Mouse (Mus musculus) heart, postnatal 0 days (tissue): ENCODE data around the gene 9530077C05Rik. TPM values are rescaled to one million over a fixed set of nuclear protein-coding genes. Genes with fewer than 3 reads are reported as not detected.

Source experiments
- ATAC-seq: fragments of 200-750 bp; cut with Nextera tagmentation; 2 replicates; pipeline ENCODE4 v1.8.0; 2017; ENCODE audit warnings: low read depth, moderate number of reproducible peaks, moderate library complexity; ENCODE audit not compliant: insufficient read depth
- DNase-seq: peaks from one replicate; pipeline ENCODE4 v3.0.0-alpha.2; 2016; ENCODE audit warnings: low spot score
- H3K27ac ChIP-seq: fragments of 300-500 bp; sonication (generic); 2 replicates; pipeline ENCODE4 v1.5.1; 2014; ENCODE audit warnings: low read depth, mild to moderate bottlenecking
- H3K27me3 ChIP-seq: fragments of 300-500 bp; sonication (generic); 2 replicates; pipeline ENCODE4 v1.6.1; 2014; ENCODE audit warnings: low read length, mixed read lengths; ENCODE audit not compliant: control insufficient read depth, insufficient read depth
- H3K36me3 ChIP-seq: fragments of 300-500 bp; sonication (generic); replicated peaks from 2 replicates; pipeline ENCODE4 v1.6.1; 2014; ENCODE audit warnings: low read length, mixed read lengths; ENCODE audit not compliant: control insufficient read depth, insufficient read depth
- H3K4me1 ChIP-seq: fragments of 300-500 bp; sonication (generic); 2 replicates; pipeline ENCODE4 v1.6.1; 2014; ENCODE audit warnings: antibody characterized with exemption; ENCODE audit not compliant: control insufficient read depth, insufficient read depth
- H3K4me2 ChIP-seq: fragments of 300-500 bp; sonication (generic); 2 replicates; pipeline ENCODE4 v1.6.1; 2014; ENCODE audit warnings: low read depth, mild to moderate bottlenecking, low read length, moderate library complexity
- H3K4me3 ChIP-seq: fragments of 300-500 bp; sonication (generic); 2 replicates; pipeline ENCODE4 v1.5.1; 2014; ENCODE audit warnings: low read depth, low read length
- H3K9ac ChIP-seq: fragments of 300-500 bp; sonication (generic); replicated peaks from 2 replicates; pipeline ENCODE4 v1.6.1; 2014; ENCODE audit warnings: low read depth, low read length, mixed read lengths
- H3K9me3 ChIP-seq: fragments of 300-500 bp; sonication (generic); replicated peaks from 2 replicates; pipeline ENCODE4 v1.6.1; 2016; ENCODE audit warnings: low read length; ENCODE audit not compliant: control insufficient read depth
- CTCF ChIP-seq: IDR thresholded peaks from 2 replicates; pipeline ENCODE4 v1.5.1; 2016; ENCODE audit warnings: antibody characterized with exemption, control low read depth, low read depth
- EP300 ChIP-seq: IDR thresholded peaks from 2 replicates; pipeline ENCODE4 v1.6.1; 2016; ENCODE audit warnings: antibody characterized with exemption, low read depth
- WGBS: fragments of 180-500 bp; shearing (Covaris S2); extraction: QIAGEN DNeasy Blood & Tissue Kit; methylation state at CpG from one replicate; pipeline ENCODE4 v1.1.7; 2014; 5-methylcytosine and 5-hydroxymethylcytosine counted together
- polyA plus RNA-seq: library from polyadenylated mRNA; unstranded; fragments of >200 nt; fragmentation: Nextera tagmentation; extraction: Ambion mirVana; gene quantifications from 2 replicates; pipeline ENCODE4 v1.2.1, GENCODE M21; 2015
- total RNA-seq: library from RNA; depleted of rRNA; stranded (reverse); fragments of >200 nt; gene quantifications from 2 replicates; pipeline ENCODE4 v1.2.3, GENCODE M21; 2014; ENCODE audit warnings: low replicate concordance

The 9530077C05Rik gene
- total and polyA plus RNA-seq, 2 experiments from 2014 or later, result 0.69 to 0.85 TPM

GRCm38 (mm10) chr9:22469643-22470042 lies 58.3 kb downstream of the 9530077C05Rik start, which contains the start of gene Rp9:
TSS of gene Rp9 (minus strand) at chr9:22469743.
- no peaks in the 10 kb centered on the region for H3K9me3 ChIP-seq
- peaks cover 3% of the 10 kb centered on the region; the same call in 1 of the 2 replicates for H3K4me1 ChIP-seq
- 0 out of 2 replicates have a peak, but pooled peaks cover 4% of the 10 kb centered on the region for H3K36me3 ChIP-seq
- peak within 1 kb of the TSS; percentile 93 for H3K4me2 ChIP-seq
- ATAC-seq, result no peak
- peak within 1 kb of the TSS; percentile 90 for H3K4me3 ChIP-seq
- 77% methylated on average over 3 of the region's 3 CpGs for WGBS
- no peak for DNase-seq
- no peaks in the 10 kb centered on the region for H3K27me3 ChIP-seq
- peak within 1 kb of the TSS; percentile 89 for H3K9ac ChIP-seq
- TF ChIP-seq EP300 (no peak), CTCF (no peak)
- peak within 1 kb of the TSS; percentile 87 for H3K27ac ChIP-seq

GRCm38 (mm10) chr9:22475424-22475868 lies 64.1 kb downstream of the 9530077C05Rik start, which contains the start of gene Bbs9:
TSS of gene Bbs9 (plus strand) at chr9:22475715.
- peaks cover 7% of the 10 kb centered on the region for H3K4me1 ChIP-seq
- H3K9ac ChIP-seq, result peak within 1 kb of the TSS; percentile 71
- no peaks in the 10 kb centered on the region for H3K36me3 ChIP-seq
- H3K27ac ChIP-seq, result peak within 1 kb of the TSS; percentile 55; the same call in 1 of the 2 replicates
- no peaks in the 10 kb centered on the region for H3K27me3 ChIP-seq
- peak; percentile 98 for ATAC-seq
- peak; percentile 88 for DNase-seq
- WGBS, result under 1% methylated on average over 25 of the region's 25 CpGs
- H3K4me2 ChIP-seq, result peak within 1 kb of the TSS; percentile 99
- H3K9me3 ChIP-seq, result no peaks in the 10 kb centered on the region
- H3K4me3 ChIP-seq, result peak within 1 kb of the TSS; percentile 86
- TF ChIP-seq EP300 (no peak), CTCF (no peak)

- ATAC-seq (no peak), DNase-seq (peak; percentile 15)
- no peaks in the 10 kb centered on the region for H3K9me3 ChIP-seq
- H3K27me3 ChIP-seq, result no peaks in the 10 kb centered on the region
- peak overlapping the region; percentile 86 for H3K4me3 ChIP-seq
- peak overlapping the region; percentile 71 for H3K9ac ChIP-seq
- peak overlapping the region; percentile 99 for H3K4me2 ChIP-seq
- H3K4me1 ChIP-seq, result peaks cover 7% of the 10 kb centered on the region
- H3K36me3 ChIP-seq, result no peaks in the 10 kb centered on the region
- no peak for TF ChIP-seq CTCF
- no peak for TF ChIP-seq EP300
- peak overlapping the region; percentile 55; the same call in 1 of the 2 replicates for H3K27ac ChIP-seq
- 5% methylated on average over 10 of the region's 10 CpGs for WGBS
Observed at GRCm38 (mm10) chr9:22476265-22476664, 65.0 kb downstream of the 9530077C05Rik start.

GRCm38 (mm10) chr9:22478946-22479345 lies 67.6 kb downstream of the 9530077C05Rik start:
- ATAC-seq (no peak), DNase-seq (no peak)
- Histone ChIP-seq H3K27me3 (no peaks in the 10 kb centered on the region), H3K4me2 (no peak overlapping the region), H3K4me1 (peaks cover 7% of the 10 kb centered on the region), H3K27ac (no peak overlapping the region), H3K36me3 (no peaks in the 10 kb centered on the region), H3K4me3 (no peak overlapping the region), H3K9me3 (no peaks in the 10 kb centered on the region), H3K9ac (no peak overlapping the region)
- 92% methylated on average over 8 of the region's 8 CpGs for WGBS
- no peak for TF ChIP-seq CTCF
- TF ChIP-seq EP300, result no peak

- H3K36me3 ChIP-seq, result no peaks in the 10 kb centered on the region
- no peak overlapping the region for H3K4me3 ChIP-seq
- DNase-seq (no peak), ATAC-seq (no peak)
- no peak overlapping the region for H3K9ac ChIP-seq
- no peak overlapping the region for H3K27ac ChIP-seq
- H3K27me3 ChIP-seq, result no peaks in the 10 kb centered on the region
- H3K4me1 ChIP-seq, result no peaks in the 10 kb centered on the region
- TF ChIP-seq CTCF (no peak), EP300 (no peak)
- WGBS, result 91% methylated on average over 8 of the region's 8 CpGs
- H3K9me3 ChIP-seq, result no peaks in the 10 kb centered on the region
- no peak overlapping the region for H3K4me2 ChIP-seq
Observed at GRCm38 (mm10) chr9:22483866-22484561, 72.7 kb downstream of the 9530077C05Rik start.
